Mouse (Mus musculus) embryonic facial prominence, embryonic 11.5 days (tissue): ENCODE results near the gene Cep55. TPM values are rescaled to one million over a fixed set of nuclear protein-coding genes. Genes with fewer than 3 reads are reported as not detected.
A peak's percentile ranks its signal among the peaks of the same experiment; 100 is the strongest.

Source experiments
- ATAC-seq: fragments of 200-750 bp; cut with Nextera tagmentation; replicated peaks from 2 replicates; pipeline ENCODE4 v1.8.0; 2017; ENCODE audit warnings: low read depth; ENCODE audit not compliant: insufficient number of reproducible peaks, low FRiP score, low TSS enrichment
- DNase-seq: peaks from one replicate; pipeline ENCODE4 v3.0.0-alpha.2; 2015; ENCODE audit warnings: low spot score
- H3K27ac ChIP-seq: fragments of 300-500 bp; sonication (generic); replicated peaks from 2 replicates; pipeline ENCODE4 v1.5.1; 2014; ENCODE audit warnings: mild to moderate bottlenecking, low read depth, low read length, control low read depth
- H3K27me3 ChIP-seq: fragments of 300-500 bp; sonication (generic); 2 replicates; pipeline ENCODE4 v1.6.1; 2014; ENCODE audit warnings: mild to moderate bottlenecking, low read length, moderate library complexity, mixed read lengths; ENCODE audit not compliant: control insufficient read depth, insufficient read depth
- H3K36me3 ChIP-seq: fragments of 300-500 bp; sonication (generic); replicated peaks from 2 replicates; pipeline ENCODE4 v1.6.1; 2014; ENCODE audit warnings: low read depth, mild to moderate bottlenecking, low read length, moderate library complexity, mixed read lengths; ENCODE audit not compliant: control insufficient read depth, insufficient read depth
- H3K4me1 ChIP-seq: fragments of 300-500 bp; sonication (generic); 2 replicates; pipeline ENCODE4 v1.6.1; 2014; ENCODE audit warnings: low read length, mixed read lengths; ENCODE audit not compliant: control insufficient read depth, insufficient read depth
- H3K4me2 ChIP-seq: fragments of 300-500 bp; sonication (generic); 2 replicates; pipeline ENCODE4 v1.6.1; 2014; ENCODE audit warnings: low read depth, mild to moderate bottlenecking, control low read depth, low read length, moderate library complexity
- H3K4me3 ChIP-seq: fragments of 300-500 bp; sonication (generic); 2 replicates; pipeline ENCODE4 v1.5.1; 2014; ENCODE audit warnings: low read depth, low read length, control low read depth
- H3K9ac ChIP-seq: fragments of 300-500 bp; sonication (generic); replicated peaks from 2 replicates; pipeline ENCODE4 v1.6.1; 2014; ENCODE audit warnings: mild to moderate bottlenecking, control low read depth, low read length
- H3K9me3 ChIP-seq: fragments of 300-500 bp; sonication (generic); replicated peaks from 2 replicates; pipeline ENCODE4 v1.6.1; 2016; ENCODE audit warnings: mild to moderate bottlenecking, low read length, inconsistent platforms, mixed read lengths; ENCODE audit not compliant: control insufficient read depth
- WGBS: fragments of 180-500 bp; shearing (Covaris S2); extraction: QIAGEN DNeasy Blood & Tissue Kit; methylation state at CpG from one replicate; pipeline ENCODE4 v1.1.7; 2014; 5-methylcytosine and 5-hydroxymethylcytosine counted together
- polyA plus RNA-seq: library from polyadenylated mRNA; unstranded; fragments of >200 nt; fragmentation: Nextera tagmentation; extraction: Ambion mirVana; gene quantifications from 2 replicates; pipeline ENCODE4 v1.2.1, GENCODE M21; 2014

Gene Cep55
- polyA plus RNA-seq, 1 experiment from 2014 or later: 47.7 TPM

- Histone ChIP-seq H3K36me3 (no peaks in the 10 kb centered on the region), H3K27me3 (no peaks in the 10 kb centered on the region), H3K4me3 (no peak overlapping the region), H3K9ac (no peak overlapping the region), H3K27ac (no peak overlapping the region), H3K4me2 (no peak overlapping the region), H3K4me1 (no peaks in the 10 kb centered on the region), H3K9me3 (no peaks in the 10 kb centered on the region)
- DNase-seq: no peak
- no peak for ATAC-seq
- 91% methylated on average over 7 of the region's 7 CpGs for WGBS
These were observed 60.2 kb downstream of the Cep55 start for GRCm38 (mm10) chr19:38114834-38115491.

- H3K9me3 ChIP-seq: no peaks in the 10 kb centered on the region
- no peak overlapping the region for H3K4me2 ChIP-seq
- H3K9ac ChIP-seq: no peak overlapping the region
- H3K4me3 ChIP-seq: no peak overlapping the region
- WGBS: 86% methylated on average over 5 of the region's 5 CpGs
- H3K4me1 ChIP-seq: no peaks in the 10 kb centered on the region
- no peak for DNase-seq
- no peaks in the 10 kb centered on the region for H3K36me3 ChIP-seq
- no peak overlapping the region for H3K27ac ChIP-seq
- no peak for ATAC-seq
- H3K27me3 ChIP-seq: peaks cover 11% of the 10 kb centered on the region
These were observed 65.4 kb downstream of the Cep55 start for GRCm38 (mm10) chr19:38120123-38120760.

- H3K9ac ChIP-seq: peak overlapping the region; percentile 61
- 21% methylated on average over 9 of the region's 9 CpGs for WGBS
- no peak for ATAC-seq
These were observed 69.1 kb downstream of the Cep55 start for GRCm38 (mm10) chr19:38123921-38124320.

More at GRCm38 (mm10) chr19:38123921-38124320, 69.1 kb downstream of the Cep55 start:
- peaks cover 13% of the 10 kb centered on the region for H3K27me3 ChIP-seq
- H3K4me3 ChIP-seq: peak overlapping the region; percentile 60; the same call in 1 of the 2 replicates
- H3K9me3 ChIP-seq: no peaks in the 10 kb centered on the region
- H3K27ac ChIP-seq: no peak overlapping the region
- DNase-seq: no peak
- peak overlapping the region; percentile 96 for H3K4me2 ChIP-seq
- H3K36me3 ChIP-seq: no peaks in the 10 kb centered on the region
- H3K4me1 ChIP-seq: no peaks in the 10 kb centered on the region

Other genes with a start within 250 kb of the Cep55 start
- gene Myof, start 11.4 kb upstream of the Cep55 start, polyA plus RNA-seq: 7.8 and 8.0 TPM in 2 replicates
- gene Ffar4, start 42.1 kb downstream of the Cep55 start, polyA plus RNA-seq: 0.20 TPM in 1 of 2 replicates, not detected in the other
- gene Rbp4, start 70.3 kb downstream of the Cep55 start, polyA plus RNA-seq: 1.7 and 2.5 TPM in 2 replicates
- not detected in 2 replicates for gene Pde6c, start 77.8 kb downstream of the Cep55 start, polyA plus RNA-seq
- 43.8 and 46.4 TPM in 2 replicates for gene Fra10ac1, start 169.1 kb downstream of the Cep55 start, polyA plus RNA-seq
- gene Lgi1, start 209.5 kb downstream of the Cep55 start, polyA plus RNA-seq: 1.4 and 2.3 TPM in 2 replicates